Mouse (Mus musculus) urinary bladder, postnatal 4 days (tissue): ENCODE measurements around the gene Fhl1.

Experiments
- DNase-seq, 2 experiments: peaks; one replicate each; pipeline ENCODE4 v3.0.0; 2021 to 2022; ENCODE audit warnings: low spot score in 2 of 2

The Fhl1 gene

GRCm38 (mm10) chrX:56731306-56732201 is at the start of gene Fhl1:
Fhl1 (plus strand) TSS chrX:56731787.
- peak; percentile 62 to 65 for DNase-seq

- DNase-seq, result no peak
Measured at GRCm38 (mm10) chrX:56682156-56682720, 49.3 kb upstream of the Fhl1 start.

- DNase-seq, result no peak
Measured at GRCm38 (mm10) chrX:56683521-56683920, 48.1 kb upstream of the Fhl1 start.

- DNase-seq, result no peak
Measured at GRCm38 (mm10) chrX:56692554-56692953, 39.0 kb upstream of the Fhl1 start.

GRCm38 (mm10) chrX:56694539-56694938 is 37.0 kb upstream of the Fhl1 start:
- no peak for DNase-seq

- no peak for DNase-seq
Measured at GRCm38 (mm10) chrX:56697199-56697780, 34.3 kb upstream of the Fhl1 start.

- DNase-seq, result no peak
Measured at GRCm38 (mm10) chrX:56697886-56698285, 33.7 kb upstream of the Fhl1 start.

GRCm38 (mm10) chrX:56701261-56701660 is 30.3 kb upstream of the Fhl1 start:
- no peak for DNase-seq

GRCm38 (mm10) chrX:56703965-56704562 is 27.5 kb upstream of the Fhl1 start:
- no peak for DNase-seq

- DNase-seq, result no peak
Measured at GRCm38 (mm10) chrX:56708592-56709370, 22.8 kb upstream of the Fhl1 start.

GRCm38 (mm10) chrX:56710522-56710921 is 21.1 kb upstream of the Fhl1 start:
- DNase-seq, result no peak

- no peak for DNase-seq
Measured at GRCm38 (mm10) chrX:56712666-56713065, 18.9 kb upstream of the Fhl1 start.

GRCm38 (mm10) chrX:56722559-56722958 is 9.0 kb upstream of the Fhl1 start:
- DNase-seq, result no peak

GRCm38 (mm10) chrX:56728507-56728906 is 3.1 kb upstream of the Fhl1 start:
- DNase-seq, result no peak

- no peak for DNase-seq
Measured at GRCm38 (mm10) chrX:56730828-56731305, 720 bp upstream of the Fhl1 start.

- no peak for DNase-seq
Measured at GRCm38 (mm10) chrX:56732401-56732800, 814 bp downstream of the Fhl1 start.

GRCm38 (mm10) chrX:56734436-56734835 is 2.8 kb downstream of the Fhl1 start:
- DNase-seq, result no peak

- no peak for DNase-seq
Measured at GRCm38 (mm10) chrX:56736226-56736625, 4.6 kb downstream of the Fhl1 start.

- no peak for DNase-seq
Measured at GRCm38 (mm10) chrX:56737848-56738554, 6.4 kb downstream of the Fhl1 start.

- DNase-seq, result no peak
Measured at GRCm38 (mm10) chrX:56741428-56741827, 9.8 kb downstream of the Fhl1 start.

GRCm38 (mm10) chrX:56751536-56751935 is 19.9 kb downstream of the Fhl1 start:
- no peak for DNase-seq
